ENCODE assay signal across 12 mouse cellular contexts in genomic region chr8:124991668-124991926, GRCm38 (mm10). TPM values are rescaled to one million over a fixed set of nuclear protein-coding genes. Genes with fewer than 3 reads are reported as not detected.
DNase-seq lines count a peak whose midpoint lies in the region; ATAC-seq and TF ChIP-seq lines count a peak whose summit lies in the region.
"Had no signal": no experiment of that assay in that cellular context is flagged by ENCODE, and none has a peak within 500 bp of the region (broad histone marks: within the 10 kb centered on the region; RNA-seq: fewer than 3 reads in every experiment).

No protein-coding gene starts in this region.

- no peak for DNase-seq in heart, adult 2 months
- no peak for DNase-seq in liver, embryonic 11.5 days (ENCODE audit: low spot score)
- DNase-seq in liver = no peak
- DNase-seq in right cerebral cortex, postnatal 25 days = no peak
- no peak for DNase-seq in layer of hippocampus, postnatal 10 days (ENCODE audit: low spot score in 2 of 2)
- DNase-seq: cerebellum, adult 18-20 months; kidney, adult 8-10 months; right cerebral cortex, adult 18-20 months; thymus, postnatal 25 days had no signal

- peak overlapping the region in 1 of 2 experiments; percentile 40; a peak in 2 of 4 replicates for H3K27ac ChIP-seq in heart, embryonic 14.5 days (replicated peaks in 1 of 2; ENCODE audit: control insufficient read depth in 1 of 2, insufficient read depth in 1 of 2, low read depth in 2 of 2, low read length in 2 of 2)
- no peak overlapping the region for H3K27ac ChIP-seq in heart, adult 2 months
- H3K27ac ChIP-seq in liver, embryonic 11.5 days (ENCODE audit: low read depth, low read length) = no peak overlapping the region
- H3K27ac ChIP-seq in embryonic facial prominence, embryonic 15.5 days (replicated peaks) = no peak overlapping the region

- 6% methylated on average over 6 of the region's 6 CpGs for WGBS in heart, embryonic 14.5 days
- 25% methylated on average over 6 of the region's 6 CpGs for WGBS in heart, adult 2 months
- 25% methylated on average over 6 of the region's 6 CpGs for WGBS in liver, embryonic 11.5 days
- 22% methylated on average over 6 of the region's 6 CpGs for WGBS in embryonic facial prominence, embryonic 15.5 days

- peak overlapping the region; percentile 67 for H3K4me2 ChIP-seq in heart, embryonic 14.5 days (ENCODE audit: low read length)
- H3K4me2 ChIP-seq in liver, embryonic 11.5 days = peak overlapping the region; percentile 53
- peak overlapping the region; percentile 38 for H3K4me2 ChIP-seq in embryonic facial prominence, embryonic 15.5 days (replicated peaks)

- H3K79me2 ChIP-seq in heart, adult 2 months (replicated peaks; ENCODE audit: control insufficient read depth, insufficient read depth, low read length) = no peaks in the 10 kb centered on the region

- H3K9me3 ChIP-seq in heart, embryonic 14.5 days (ENCODE audit: control insufficient read depth, low read length) = no peaks in the 10 kb centered on the region
- H3K9me3 ChIP-seq in liver, embryonic 11.5 days (ENCODE audit: control insufficient read depth, low read length) = no peaks in the 10 kb centered on the region
- H3K9me3 ChIP-seq in E14TG2a.4 (ENCODE audit: low read length) = no peaks in the 10 kb centered on the region
- H3K9me3 ChIP-seq in embryonic facial prominence, embryonic 15.5 days (replicated peaks) = no peaks in the 10 kb centered on the region

- peak overlapping the region; percentile 42 for H3K9ac ChIP-seq in heart, embryonic 14.5 days (ENCODE audit: low read length)
- H3K9ac ChIP-seq in heart, adult 2 months (ENCODE audit: low read depth, low read length) = no peak overlapping the region
- H3K9ac ChIP-seq in liver, embryonic 11.5 days (ENCODE audit: low read depth, low read length) = no peak overlapping the region
- H3K9ac ChIP-seq in embryonic facial prominence, embryonic 15.5 days = no peak overlapping the region

- ATAC-seq in heart, embryonic 14.5 days (ENCODE audit: insufficient number of reproducible peaks, insufficient read depth, low FRiP score, low read depth) = no peak
- no peak for ATAC-seq in liver, embryonic 11.5 days (replicated peaks; ENCODE audit: low FRiP score)
- ATAC-seq in embryonic facial prominence, embryonic 15.5 days (ENCODE audit: insufficient number of reproducible peaks, low FRiP score, low TSS enrichment, low read depth) = no peak

- H3K27me3 ChIP-seq in heart, embryonic 14.5 days (ENCODE audit: control insufficient read depth, insufficient read depth, low read length) = no peaks in the 10 kb centered on the region
- H3K27me3 ChIP-seq in heart, adult 2 months (ENCODE audit: control insufficient read depth, insufficient read depth, low read length) = no peaks in the 10 kb centered on the region
- H3K27me3 ChIP-seq in liver, embryonic 11.5 days (replicated peaks; ENCODE audit: control insufficient read depth, insufficient read depth, low read length) = peaks cover 8% of the 10 kb centered on the region
- peaks cover 21% of the 10 kb centered on the region for H3K27me3 ChIP-seq in E14TG2a.4 (ENCODE audit: insufficient read depth, low read length)
- no peaks in the 10 kb centered on the region; the same call in 1 of the 2 replicates for H3K27me3 ChIP-seq in embryonic facial prominence, embryonic 15.5 days

- H3K4me3 ChIP-seq in heart, embryonic 14.5 days (ENCODE audit: control insufficient read depth in 1 of 2, insufficient read depth in 1 of 2, low read depth in 1 of 2, low read length in 2 of 2) = peak overlapping the region; percentile 25 to 27
- H3K4me3 ChIP-seq in heart, adult 2 months = no peak overlapping the region
- no peak overlapping the region for H3K4me3 ChIP-seq in liver, embryonic 11.5 days (ENCODE audit: low read depth, low read length)
- peak overlapping the region; percentile 23; the same call in 1 of the 2 replicates for H3K4me3 ChIP-seq in E14TG2a.4 (replicated peaks; ENCODE audit: low read length)
- H3K4me3 ChIP-seq in embryonic facial prominence, embryonic 15.5 days (replicated peaks) = peak overlapping the region; percentile 24

- TF ChIP-seq POLR2A in heart, adult 2 months (IDR thresholded peaks at IDR 0.05; ENCODE audit: insufficient read depth, low read depth, low read length) = no peak

- TF ChIP-seq CTCF in heart, adult 2 months (IDR thresholded peaks at IDR 0.05) = no peak
- TF ChIP-seq CTCF in E14TG2a.4 (conservative IDR thresholded peaks at IDR 0.05; ENCODE audit: low read length) = no peak

- no peak for TF ChIP-seq EP300 in heart, adult 2 months (IDR thresholded peaks at IDR 0.05; ENCODE audit: insufficient read depth, low read depth, low read length)

- peaks cover 10 to 13% of the 10 kb centered on the region in 2 experiments for H3K4me1 ChIP-seq in heart, embryonic 14.5 days (ENCODE audit: control insufficient read depth in 2 of 2, insufficient read depth in 2 of 2, low read length in 2 of 2)
- no peaks in the 10 kb centered on the region for H3K4me1 ChIP-seq in heart, adult 2 months (ENCODE audit: control insufficient read depth, insufficient read depth, low read length)
- peaks cover 4% of the 10 kb centered on the region; the same call in 1 of the 2 replicates for H3K4me1 ChIP-seq in liver, embryonic 11.5 days (replicated peaks; ENCODE audit: control insufficient read depth, insufficient read depth, low read length)
- H3K4me1 ChIP-seq in E14TG2a.4 (replicated peaks; ENCODE audit: low read depth, low read length) = peaks cover 15% of the 10 kb centered on the region
- H3K4me1 ChIP-seq in embryonic facial prominence, embryonic 15.5 days = peaks cover 9% of the 10 kb centered on the region; the same call in 1 of the 2 replicates

- intact Hi-C loops in heart, adult 2 months (cut with DNase I) = no loop called here

- H3K36me3 ChIP-seq in heart, embryonic 14.5 days (ENCODE audit: control insufficient read depth, insufficient read depth, low read length) = no peaks in the 10 kb centered on the region
- H3K36me3 ChIP-seq in heart, adult 2 months (ENCODE audit: control insufficient read depth, insufficient read depth, low read length) = no peaks in the 10 kb centered on the region
- no peaks in the 10 kb centered on the region for H3K36me3 ChIP-seq in liver, embryonic 11.5 days (ENCODE audit: control insufficient read depth, insufficient read depth, low read length)
- no peaks in the 10 kb centered on the region for H3K36me3 ChIP-seq in E14TG2a.4 (ENCODE audit: insufficient read depth, low read length)
- H3K36me3 ChIP-seq in embryonic facial prominence, embryonic 15.5 days = no peaks in the 10 kb centered on the region

RNA-seq across cellular contexts. Expression of gene Tsnax, which starts 21.2 kb away (rescaled TPM):
- polyA plus RNA-seq in heart, embryonic 14.5 days (2014; fragmentation: Nextera tagmentation; extraction: Ambion mirVana) = 92.4 and 97.7 TPM in 2 replicates
- 10 to 100 TPM; 66.3 to 73.1 TPM for total RNA-seq in heart, adult 2 months (2021)
- 43.2 and 78.8 TPM in 2 replicates for polyA plus RNA-seq in heart, adult 2 months (2012; rRNA removed)
- 113 and 115 TPM in 2 replicates for polyA plus RNA-seq in liver, embryonic 11.5 days (2014; fragmentation: Nextera tagmentation; extraction: Ambion mirVana)
- 125 and 131 TPM in 2 replicates for polyA plus RNA-seq in embryonic facial prominence, embryonic 15.5 days (2015; fragmentation: Nextera tagmentation; extraction: Ambion mirVana)
- 10 to 100 TPM; 88.3 to 90.9 TPM for total RNA-seq in layer of hippocampus, postnatal 10 days (2021)

RNA-seq across cellular contexts. Expression of gene Egln1, which starts 42.5 kb away (rescaled TPM):
- 25.5 and 26.0 TPM in 2 replicates for polyA plus RNA-seq in heart, embryonic 14.5 days (2014; fragmentation: Nextera tagmentation; extraction: Ambion mirVana)
- total RNA-seq in heart, adult 2 months (2021) = 100 to 1,000 TPM; 331 to 374 TPM
- polyA plus RNA-seq in heart, adult 2 months (2012; rRNA removed) = 146 and 227 TPM in 2 replicates
- polyA plus RNA-seq in liver, embryonic 11.5 days (2014; fragmentation: Nextera tagmentation; extraction: Ambion mirVana) = 8.4 and 10.0 TPM in 2 replicates
- 13.6 and 15.6 TPM in 2 replicates for polyA plus RNA-seq in embryonic facial prominence, embryonic 15.5 days (2015; fragmentation: Nextera tagmentation; extraction: Ambion mirVana)
- 10 to 100 TPM; 59.7 to 63.2 TPM for total RNA-seq in layer of hippocampus, postnatal 10 days (2021)

Comparison
In these comparisons a context has a peak if more than half of its experiments do, and no peak if none do; other contexts are left out.
1. H3K4me3 ChIP-seq: peak in heart, embryonic 14.5 days (2 of 2), E14TG2a.4 (single experiment) and embryonic facial prominence, embryonic 15.5 days (single experiment); none in heart, adult 2 months (single experiment) and liver, embryonic 11.5 days (single experiment).
2. Peak in every context shown above with its lines, with median percentiles within 50 percentile points of each other: H3K4me2 ChIP-seq.